Mouse (Mus musculus): ENCODE data around the gene Ythdf1.

Ythdf1 gene

DNA sequence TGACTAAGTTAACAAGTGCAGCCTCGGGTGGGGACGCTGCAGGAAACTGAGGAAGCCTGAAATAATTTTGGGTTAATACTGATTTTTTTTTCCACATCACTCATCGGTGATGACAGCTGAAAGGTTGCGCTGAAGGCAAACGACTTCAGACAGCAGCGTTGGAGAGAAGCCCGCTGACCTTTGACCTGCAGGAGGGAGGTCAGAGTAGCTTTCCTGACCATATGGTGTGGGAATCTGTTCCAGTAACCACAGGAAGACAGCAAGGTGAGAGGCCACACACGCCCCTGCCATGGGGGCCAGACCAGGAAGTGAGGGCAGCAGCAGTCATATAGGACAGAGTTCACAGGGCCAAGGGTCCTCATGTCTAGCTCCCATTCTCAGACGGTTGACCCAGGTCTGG is 39.5 kb downstream of the Ythdf1 start:
- CTCF ChIA-PET = no interaction called here

DNA sequence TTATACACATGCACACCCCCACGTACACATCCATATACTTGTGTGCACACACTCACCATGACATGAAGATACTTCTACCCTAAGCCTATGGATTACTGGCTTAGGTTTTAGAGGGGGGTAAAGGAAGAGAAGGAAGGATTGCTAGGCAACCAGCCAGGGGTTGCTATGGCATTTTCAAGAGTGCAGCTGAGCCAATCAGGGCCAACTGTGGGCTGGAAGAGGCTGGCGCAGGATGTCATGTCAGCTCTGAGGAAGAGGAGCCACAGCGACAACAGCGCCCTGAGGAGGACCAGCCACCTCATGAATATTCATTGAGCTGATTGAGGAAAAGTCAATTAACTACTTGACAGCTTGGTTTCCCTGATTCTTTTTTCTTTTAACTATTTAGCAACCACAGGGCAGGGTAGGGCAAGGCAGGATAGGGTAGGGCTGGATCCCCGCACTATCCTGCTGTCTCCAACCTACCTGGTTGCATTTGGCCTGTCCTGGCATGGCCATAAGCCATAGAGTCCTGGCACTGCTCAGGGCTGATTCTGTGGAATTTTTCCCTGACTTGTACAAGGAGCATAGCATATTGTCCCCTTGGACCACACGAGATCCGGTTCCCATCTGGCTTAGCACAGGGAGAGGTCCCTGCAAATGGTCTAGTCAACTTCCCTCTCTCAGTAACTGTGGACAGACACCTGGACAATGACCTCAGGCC is 41.2 kb downstream of the Ythdf1 start:
- CTCF ChIA-PET = no interaction called here

DNA sequence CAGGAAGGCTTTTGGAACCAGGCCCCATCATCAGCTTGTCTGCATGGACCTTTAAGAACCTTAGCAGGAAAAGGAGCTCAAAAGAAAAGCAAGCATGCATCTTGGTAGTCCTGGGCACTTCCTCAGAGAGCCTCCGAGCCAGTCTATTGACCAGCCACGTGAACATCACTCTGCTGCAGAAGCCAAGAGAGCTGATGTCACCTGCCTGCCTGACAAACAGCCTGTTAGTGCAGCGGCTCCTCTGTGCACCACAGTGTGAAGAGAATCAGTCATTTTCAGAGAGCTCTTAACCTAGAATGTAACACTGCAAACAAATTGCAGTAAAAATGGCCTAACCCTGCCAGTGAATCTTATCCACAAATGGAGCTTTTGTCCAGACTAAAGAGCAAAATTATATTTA is 50.7 kb downstream of the Ythdf1 start:
- CTCF ChIA-PET = interaction anchor here (0.7 kb wide), 1 partner anchor 58 kb away, joined by 7 read pairs; no protein-coding TSS in a partner anchor

DNA sequence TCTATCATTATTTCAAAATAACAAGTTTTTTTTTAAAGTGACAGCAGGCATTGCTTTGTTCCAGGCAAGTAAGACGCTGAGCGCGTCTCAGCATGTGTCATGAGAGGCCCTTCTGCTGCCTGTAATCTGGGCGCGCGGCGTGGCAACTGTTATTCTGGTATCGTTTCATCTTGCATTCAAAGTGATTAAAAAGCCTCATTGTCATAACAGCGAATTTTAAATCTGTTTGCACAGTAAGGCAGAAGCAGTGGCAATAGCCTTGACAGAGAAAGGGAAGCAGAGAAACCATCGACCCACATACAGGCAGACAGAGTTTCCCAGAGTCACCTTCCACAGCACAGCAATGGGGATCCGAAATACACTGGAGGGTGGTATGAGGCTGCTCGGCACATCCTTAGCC is 59.2 kb downstream of the Ythdf1 start:
- CTCF ChIA-PET = no interaction called here

DNA sequence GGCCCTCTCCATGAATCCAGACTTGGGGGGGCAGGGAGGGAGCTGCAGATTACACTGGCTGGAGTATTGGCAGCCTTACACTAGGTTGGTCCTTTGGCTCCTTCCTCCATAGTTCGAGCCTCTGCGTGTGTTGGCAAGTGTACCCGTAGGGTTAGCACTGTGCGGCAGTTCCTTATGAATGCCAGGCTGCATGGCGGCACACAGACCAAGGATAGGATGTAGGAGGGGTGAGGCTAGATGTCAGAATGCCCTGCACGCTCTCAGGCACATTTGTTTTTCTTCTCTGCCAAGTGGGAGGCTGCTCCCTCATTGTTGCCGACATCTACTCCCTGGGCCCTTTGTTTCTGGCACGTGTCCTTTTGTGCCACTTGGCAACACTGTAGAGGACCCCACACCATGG is 63.6 kb downstream of the Ythdf1 start:
- CTCF ChIA-PET = no interaction called here

DNA sequence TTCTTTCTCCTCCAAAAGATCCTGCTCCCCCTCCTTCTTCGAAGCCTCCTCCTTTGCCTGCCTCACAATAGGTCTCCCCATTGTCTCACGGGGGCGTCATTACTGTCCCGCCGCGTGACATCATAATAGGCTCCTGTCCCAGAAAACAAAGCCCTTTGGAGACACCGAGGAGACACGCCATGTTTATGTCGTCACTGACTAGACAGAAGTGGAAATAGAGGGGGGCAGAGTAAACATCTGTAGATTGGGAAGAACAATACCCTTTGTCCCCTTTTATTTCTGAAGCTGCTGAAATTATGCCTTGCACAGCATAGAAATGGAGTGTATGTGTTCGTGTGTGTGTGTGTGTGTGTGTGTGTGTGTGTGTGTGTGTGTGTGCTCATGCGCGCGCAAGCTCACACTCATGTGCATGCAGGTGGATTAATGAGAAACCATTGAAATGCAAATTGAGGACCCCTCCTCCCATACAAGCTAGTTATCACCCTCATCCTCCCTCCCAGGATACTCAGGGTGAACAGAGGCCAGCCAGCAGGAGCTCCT is 65.7 kb downstream of the Ythdf1 start:
- CTCF ChIA-PET = no interaction called here

Data from spleen, embryonic (tissue).